Mouse (Mus musculus) adrenal gland, adult (tissue): Measurements from ENCODE around the gene Frs2.

ENCODE experiments used
- DNase-seq, 2 experiments: peaks; one replicate each; pipeline ENCODE4 v3.0.0; 2022 to 2023; ENCODE audit warnings: low spot score in 1 of 2; ENCODE audit not compliant: inconsistent age in 2 of 2

Gene Frs2

DNA sequence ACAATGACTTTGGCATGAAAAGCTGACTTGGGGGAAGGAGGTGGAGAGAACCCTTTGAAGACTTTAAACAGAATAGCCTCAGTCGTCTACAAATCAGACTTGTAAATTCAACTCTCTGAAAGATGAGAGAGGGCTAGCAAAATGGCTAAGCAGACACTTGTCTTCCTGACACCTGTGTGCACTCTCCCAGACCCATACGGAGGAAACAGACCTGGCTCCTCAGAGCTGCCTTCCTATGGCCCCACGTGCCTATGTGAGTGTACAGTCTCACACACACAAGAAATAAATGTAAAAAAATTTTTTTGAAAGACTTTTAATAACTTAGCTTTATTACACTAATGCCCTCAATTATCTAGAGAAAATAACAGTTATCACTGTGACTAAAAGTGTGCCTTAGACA is 41.6 kb downstream of the Frs2 start:
- DNase-seq, result no peak

DNA sequence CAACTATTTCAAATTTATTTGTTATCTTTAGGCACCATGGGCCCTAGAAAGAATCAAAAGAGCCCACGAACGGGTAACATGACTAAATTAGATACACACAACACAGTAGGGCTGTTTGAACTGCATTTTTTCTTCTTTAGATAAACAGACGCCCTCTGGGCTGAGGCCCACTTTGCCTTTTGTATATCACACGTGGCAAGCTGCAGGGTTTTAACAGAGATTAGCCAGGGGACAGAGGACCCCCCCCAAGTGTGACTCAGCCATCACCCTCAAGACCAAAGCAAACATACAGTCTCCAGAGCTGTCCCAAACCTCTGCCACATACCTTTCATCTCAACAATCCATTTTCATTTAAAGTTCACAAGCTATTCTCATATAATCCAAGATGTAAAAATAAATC is 42.1 kb downstream of the Frs2 start:
- no peak for DNase-seq

DNA sequence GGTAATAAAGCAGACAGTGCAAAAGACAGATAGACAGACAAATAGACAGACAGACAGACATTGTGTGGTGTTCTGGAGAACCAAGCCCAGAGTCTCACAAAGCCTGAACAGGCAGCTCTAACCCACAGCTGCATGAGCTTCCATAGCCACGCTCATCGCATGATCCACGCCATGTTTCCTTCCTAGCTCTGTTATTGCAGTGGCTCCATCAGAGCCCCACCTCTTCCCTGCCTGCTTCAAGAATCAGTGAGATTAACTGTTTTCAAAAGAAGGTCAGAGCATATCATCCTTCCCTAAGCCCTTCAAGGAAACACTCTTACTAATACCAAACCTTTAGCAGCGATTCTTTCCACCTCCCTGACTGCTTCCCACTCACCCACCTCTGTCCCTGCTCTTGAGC is 43.3 kb downstream of the Frs2 start:
- DNase-seq, result no peak

DNA sequence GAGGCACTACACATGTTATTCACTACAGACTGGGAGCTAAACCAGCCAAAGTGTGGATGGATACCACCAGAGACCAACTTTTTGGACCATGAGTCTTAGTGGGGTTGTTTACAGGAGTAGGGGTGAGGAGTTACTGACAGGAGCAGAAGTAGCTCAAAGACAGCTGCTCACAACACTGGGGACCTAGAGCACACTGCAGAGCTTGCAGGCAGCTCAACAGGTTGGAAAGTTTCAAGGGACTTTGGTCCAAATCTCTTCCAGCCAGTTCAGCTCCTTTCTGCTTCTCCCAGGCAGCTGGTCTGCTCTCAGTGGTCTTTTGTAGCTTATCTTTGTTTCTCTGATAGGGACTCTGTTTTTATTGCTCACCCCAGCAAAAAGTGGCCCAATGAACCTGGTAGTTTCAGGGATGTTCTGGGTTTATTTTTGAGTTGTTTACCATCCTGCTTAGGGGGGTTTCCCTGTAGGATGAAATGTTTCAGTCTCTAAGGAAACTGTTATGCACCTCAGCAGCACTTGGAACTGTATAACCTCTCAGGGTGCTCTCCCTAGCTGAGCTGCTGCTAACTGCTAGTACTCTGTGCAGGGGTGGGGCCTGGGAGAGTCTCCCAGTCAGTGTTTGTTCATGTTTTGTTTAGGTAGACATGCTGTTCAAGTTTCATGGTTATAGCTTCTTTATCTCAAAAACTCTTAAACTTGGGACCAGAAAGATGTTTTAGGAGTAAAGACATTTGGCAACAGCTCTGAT is 44.3 kb downstream of the Frs2 start:
- DNase-seq, result no peak

DNA sequence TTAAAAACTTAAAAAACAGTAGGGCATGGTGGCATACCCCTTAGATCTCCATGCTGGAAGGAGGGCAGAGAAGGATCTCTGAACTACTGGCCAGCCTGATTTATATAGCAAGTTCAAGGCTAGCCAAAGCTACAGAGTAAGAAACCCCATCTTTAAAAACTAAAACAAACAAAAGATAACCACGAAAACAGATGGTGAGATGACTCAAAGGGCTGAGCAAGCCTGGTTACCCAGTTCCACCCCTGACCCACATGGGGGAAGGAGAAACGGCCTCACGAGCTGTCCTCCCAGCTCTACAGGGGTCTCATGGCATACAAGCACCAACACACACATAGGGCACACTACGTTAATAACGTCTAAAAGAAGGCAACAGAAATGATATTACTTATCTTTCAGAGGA is 48.2 kb downstream of the Frs2 start:
- DNase-seq, result no peak

DNA sequence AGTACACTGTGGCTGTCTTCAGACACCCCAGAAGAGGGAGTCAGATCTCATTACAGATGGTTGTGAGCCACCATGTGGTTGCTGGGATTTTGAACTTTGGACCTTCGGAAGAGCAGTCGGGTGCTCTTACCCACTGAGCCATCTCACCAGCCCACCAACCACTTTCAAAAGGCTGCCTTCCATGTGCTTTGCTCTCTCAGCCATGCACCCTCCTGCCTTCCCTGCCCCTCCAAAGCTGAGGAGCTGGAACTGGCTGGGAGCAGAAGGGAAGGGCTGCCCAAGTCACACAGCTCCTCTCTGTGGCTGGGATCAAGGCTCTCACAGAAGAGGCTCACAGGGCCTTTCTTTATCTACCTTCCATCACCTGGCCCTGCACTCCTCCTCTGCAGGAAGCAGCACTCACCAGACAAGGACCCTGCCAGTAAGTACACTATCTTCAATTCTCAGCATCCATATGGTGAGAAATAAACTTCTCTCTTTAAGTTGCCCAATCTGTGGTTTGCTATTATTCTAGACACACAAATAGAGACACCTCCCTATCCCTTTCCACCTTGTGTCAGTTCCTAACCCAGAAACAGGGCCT is 51.1 kb downstream of the Frs2 start:
- DNase-seq, result no peak

DNA sequence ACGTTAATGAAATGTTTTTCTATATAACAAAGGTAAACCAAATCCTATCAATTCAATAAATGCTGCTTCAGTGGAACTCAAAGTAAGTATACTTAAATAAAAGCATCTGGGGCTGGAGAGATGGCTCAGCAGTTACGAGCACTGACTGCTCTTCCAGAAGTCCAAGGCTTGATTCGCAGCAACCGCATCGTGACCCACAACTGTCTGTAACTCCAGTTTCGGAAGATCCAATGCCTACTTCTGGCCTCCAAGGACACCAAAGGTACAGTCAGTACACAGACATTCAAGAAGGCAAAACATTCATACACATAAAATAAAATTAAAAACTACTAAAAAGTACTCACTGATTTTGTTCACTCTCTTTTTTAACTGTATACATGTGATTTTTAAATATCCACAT is 52.2 kb downstream of the Frs2 start:
- peak; percentile 45 to 67 for DNase-seq

DNA sequence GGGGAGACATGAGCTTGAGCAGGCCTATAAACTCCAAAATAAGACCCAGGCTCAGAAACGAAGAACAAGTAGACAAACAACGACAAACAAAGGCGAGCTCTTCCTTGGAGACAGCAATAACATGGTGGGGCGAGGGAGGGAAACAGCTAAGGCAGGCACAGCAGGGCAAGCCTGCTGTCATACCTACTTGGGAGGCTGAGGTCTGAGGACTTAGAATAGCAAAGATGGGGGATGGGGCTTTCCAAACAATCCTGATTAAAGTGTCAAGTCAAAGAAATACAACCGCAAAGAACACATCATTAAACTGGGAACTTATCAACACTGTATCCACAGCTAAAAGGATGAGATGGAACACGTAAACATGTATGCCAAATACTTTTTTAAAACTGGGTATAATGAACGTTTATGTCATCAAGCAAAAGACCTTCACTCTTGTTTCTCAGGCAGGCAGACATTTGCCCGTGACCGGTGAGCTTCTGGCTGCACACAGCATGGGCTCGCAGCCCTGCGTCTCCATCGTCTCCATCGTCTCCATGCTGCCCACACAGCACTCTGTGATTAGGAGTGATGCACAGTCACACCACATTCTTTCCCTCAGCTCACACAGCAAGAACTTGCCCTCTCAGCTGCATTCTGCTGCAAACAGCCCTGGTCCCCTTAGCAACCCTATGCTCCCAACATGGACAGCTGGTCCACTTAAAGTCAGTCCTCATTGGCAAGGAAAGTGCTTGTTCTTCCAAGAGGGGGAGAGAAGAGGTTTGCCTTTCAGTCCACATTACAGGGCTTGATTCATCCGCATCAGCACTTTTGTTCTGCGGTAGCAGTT is 53.6 kb downstream of the Frs2 start:
- no peak for DNase-seq

DNA sequence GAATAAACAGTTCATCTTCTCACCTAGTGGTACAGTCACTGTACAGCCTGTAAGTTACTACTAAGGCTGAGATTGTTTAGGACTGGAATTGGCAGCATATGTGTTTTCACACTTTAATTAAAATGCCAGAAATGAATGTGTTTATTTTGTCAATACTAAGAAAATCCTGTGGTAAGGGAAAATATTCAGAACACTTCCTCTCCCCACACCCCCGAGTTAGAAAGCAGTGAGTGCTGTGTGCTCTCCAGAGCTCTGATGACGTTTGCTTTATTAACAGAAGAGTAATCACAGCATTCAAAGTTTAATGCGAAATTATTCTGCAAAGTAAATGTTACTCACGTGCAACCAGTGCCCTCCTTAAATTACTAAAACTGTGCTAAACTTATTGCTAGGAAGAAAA is 58.7 kb downstream of the Frs2 start:
- no peak for DNase-seq

DNA sequence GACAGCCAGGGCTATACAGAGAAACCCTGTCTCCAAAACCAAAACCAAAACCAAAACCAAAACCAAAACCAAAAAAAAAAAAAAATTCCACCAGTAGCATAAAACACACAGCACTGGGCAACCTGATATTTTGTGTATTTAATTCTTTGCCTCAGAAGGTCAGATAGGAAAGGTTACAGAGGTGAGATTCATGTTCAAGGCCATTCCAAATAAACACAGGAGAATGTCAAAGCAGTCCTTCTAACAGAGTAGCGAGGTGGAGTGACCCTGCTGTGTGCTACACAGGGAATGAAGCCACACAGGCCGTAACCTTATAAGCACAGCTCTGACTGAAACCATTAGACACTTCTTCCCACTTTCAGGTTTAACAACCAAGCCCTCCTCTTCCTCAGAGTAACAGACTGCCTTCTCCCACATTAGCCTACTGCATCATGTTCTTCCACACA is 66.4 kb downstream of the Frs2 start:
- DNase-seq, result peak in 1 of 2 experiments; percentile 53

DNA sequence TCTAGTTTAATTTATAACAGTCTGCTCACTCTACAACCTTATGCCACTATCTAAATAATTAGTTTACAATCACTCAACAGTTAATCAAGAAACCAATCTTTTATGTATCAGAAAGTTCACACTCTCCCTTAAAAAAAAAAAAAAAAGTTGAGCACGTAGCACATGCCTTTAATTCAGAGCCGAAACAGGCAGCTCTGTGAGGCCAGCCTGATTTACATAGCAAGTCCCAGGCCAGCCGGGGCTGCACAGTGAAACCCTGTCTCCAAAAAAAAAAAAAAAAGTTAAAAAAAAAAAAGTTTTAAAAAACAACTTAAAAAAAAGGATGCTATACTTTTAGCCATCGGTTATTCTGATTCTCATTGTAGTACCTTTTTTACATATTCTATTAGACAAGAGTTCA is 67.0 kb downstream of the Frs2 start:
- no peak for DNase-seq

DNA sequence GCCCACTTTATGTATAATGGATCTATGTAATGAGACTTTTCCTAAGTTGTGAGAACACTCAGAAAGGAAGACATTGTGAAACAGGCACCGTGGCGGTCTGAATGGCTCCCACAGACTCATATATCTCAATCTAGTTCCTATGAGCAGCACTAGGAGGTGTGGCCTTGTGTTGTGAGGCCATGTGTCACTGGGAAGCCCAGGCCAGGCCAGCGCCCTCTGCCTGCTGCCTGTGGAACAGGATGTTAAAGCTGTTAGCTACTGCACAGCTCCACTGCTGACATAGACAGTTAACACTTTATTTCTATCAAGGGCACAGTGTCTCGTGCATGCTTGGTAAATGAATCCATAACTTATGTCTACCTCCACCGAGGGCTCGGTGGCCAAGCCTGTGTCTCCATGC is 70.0 kb downstream of the Frs2 start:
- DNase-seq, result peak; percentile 33 to 74

DNA sequence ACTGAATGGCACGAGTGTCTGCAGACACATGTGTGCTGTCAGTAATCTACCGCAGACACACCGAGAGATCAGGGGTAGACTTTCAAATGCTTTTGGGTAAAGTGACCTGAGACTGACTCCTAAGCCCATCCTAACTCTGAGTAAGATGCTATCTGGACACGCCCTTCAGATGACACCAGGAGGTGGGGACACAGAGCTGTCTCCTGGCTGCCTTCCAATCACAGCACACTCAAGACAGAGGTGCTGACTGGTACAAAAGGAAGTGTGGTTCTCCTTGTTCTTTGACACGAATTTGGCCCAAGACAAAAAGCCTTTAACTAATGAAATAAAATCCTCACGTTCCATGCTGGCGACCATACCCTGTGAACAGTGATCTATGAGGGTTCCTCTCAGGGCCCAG is 75.2 kb downstream of the Frs2 start:
- DNase-seq, result no peak

DNA sequence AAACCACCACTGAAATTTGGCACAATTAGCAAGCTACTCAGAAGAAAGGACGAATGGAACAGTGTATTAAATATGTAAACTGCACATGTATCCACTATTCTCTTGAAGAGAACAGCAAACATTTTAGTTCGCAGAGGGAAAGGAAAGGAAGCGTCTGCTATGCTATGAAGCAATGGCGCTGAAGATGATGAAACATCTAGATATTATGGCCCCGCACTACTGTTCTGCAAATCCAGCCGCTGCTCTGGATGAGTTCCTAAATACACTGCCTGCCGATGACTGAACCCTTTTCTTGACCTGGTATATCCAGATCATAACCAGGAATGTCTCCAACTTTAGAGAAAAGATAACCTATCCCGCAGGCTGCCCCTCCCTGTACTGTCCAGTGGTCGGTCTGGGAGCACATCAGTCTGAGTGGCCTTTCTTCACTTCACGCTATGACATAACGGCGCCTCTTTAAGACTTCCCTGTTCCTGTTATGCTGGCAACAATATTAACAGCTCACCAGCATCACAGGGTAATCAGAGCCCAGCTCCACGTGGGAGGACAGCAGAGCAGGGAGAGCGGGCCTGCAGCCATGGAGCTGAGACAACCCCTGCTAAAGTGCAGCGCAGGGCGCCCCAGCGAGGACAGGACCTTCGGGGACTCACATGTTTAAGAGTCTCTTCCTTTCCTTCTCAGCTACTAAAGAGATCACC is 76.0 kb downstream of the Frs2 start:
- DNase-seq, result no peak

DNA sequence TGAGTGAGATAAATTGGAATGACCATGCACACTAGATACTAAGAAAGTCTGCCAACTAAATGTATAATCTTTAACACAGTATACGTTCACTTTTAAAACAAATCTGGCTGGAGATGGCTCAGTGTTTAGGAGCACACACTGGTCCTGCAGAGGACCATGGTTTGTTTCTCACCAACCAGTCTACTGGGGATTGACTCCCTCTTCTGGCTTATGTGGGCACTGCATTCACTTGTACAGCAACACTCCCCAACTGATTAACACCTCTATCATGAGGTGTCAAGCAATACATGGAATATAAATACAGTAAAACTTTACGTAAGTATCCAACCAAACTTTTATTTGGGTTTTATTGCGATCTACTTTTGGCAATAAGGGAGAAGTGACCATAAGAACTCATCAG is 79.2 kb downstream of the Frs2 start:
- DNase-seq, result no peak

DNA sequence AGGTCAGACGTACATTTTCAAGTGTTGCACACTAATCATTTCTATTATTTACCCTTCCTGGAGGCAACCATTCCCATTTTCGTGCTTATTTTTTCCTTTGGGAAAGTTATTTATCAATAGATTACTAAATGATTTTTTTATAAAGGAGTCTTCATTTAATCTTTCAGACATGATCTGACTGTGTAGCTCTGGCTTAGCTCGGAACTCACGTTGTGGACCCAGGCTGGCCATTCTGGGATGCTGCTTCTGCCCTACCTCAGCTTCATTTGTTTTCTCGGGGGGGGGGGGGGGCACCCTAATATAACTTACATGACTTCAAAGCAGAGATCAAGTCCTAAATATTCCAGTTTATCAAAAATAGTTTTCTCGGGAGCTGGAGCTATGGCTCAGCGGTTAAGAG is 84.3 kb downstream of the Frs2 start:
- no peak for DNase-seq

DNA sequence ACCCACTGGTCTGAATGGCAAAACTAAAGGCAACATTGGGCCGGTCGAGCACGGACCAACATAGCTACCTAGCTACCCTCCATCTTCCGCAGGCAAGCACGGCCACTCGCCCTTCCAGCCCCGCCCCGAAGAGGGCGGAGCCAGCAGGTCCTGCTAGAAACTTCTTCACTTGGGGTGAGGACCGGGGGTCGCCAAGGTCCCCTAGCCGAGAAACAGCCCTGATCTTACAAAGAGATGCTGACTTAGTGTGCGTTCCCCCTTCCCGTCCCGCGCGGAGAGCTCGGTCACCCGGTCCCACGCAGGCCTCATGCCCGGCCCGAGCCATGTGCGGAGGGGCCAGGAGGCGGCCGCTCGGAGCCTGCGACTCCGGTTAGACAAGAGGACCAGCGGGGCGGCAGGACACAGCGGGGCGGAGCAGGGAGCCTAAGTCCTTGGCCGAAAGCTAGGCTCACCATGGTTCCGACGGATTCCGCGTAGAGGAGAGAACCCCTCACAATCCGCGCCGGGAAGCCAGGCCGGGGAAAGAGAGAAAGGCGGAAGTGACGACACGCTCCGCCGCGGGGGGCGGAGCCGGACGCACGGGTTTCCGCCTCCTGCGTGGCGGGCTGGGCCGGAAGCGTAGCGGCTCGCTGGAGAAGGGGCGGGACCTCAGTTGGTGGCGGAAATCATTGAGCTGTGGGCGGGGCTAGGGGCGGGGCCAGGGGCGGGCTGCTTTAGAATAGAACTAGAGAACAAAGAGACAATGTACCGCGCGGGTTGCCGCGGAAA is 84.9 kb downstream of the Frs2 start, which contains the start of gene Cct2:
TSS of gene Cct2 (minus strand) at position 561 of the 768 bp plus-strand sequence.
- peak; percentile 92 to 96 for DNase-seq

DNA sequence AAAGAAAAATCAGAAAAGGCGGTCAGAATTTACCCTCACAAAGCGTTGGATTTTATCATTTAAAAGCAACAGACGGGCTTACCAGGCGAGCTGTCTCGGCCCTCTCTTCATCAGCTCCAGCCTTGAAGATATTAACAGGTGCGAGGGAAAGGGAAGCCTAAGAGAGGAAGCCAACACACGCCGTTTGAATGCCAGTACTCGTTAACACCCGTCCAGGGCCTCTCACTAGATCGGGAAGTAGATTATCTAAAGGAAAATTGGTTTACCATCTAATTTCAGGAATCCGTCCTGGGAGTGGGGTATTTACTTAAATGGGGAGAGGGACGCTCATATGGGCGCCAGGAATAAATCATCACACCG is 85.5 kb downstream of the Frs2 start:
- DNase-seq, result no peak

DNA sequence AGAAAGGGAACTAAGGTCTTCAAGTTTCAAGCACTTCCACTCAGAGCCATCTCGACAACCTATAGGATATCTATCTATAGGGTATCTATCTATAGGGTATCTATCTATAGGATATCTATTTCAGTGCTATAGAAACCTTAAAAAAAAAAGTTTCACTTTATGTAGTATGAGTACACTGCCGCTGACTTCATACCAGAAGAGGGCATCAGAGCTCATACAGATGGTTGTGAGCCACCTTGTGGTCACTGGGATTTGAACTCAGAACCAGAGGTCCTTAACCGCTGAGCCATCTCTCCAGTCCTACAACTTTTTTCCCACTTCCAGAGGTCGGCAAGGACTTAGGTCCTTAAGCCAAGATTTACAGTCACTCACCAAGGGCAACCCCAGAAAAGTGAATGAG is 92.7 kb downstream of the Frs2 start:
- DNase-seq, result no peak

DNA sequence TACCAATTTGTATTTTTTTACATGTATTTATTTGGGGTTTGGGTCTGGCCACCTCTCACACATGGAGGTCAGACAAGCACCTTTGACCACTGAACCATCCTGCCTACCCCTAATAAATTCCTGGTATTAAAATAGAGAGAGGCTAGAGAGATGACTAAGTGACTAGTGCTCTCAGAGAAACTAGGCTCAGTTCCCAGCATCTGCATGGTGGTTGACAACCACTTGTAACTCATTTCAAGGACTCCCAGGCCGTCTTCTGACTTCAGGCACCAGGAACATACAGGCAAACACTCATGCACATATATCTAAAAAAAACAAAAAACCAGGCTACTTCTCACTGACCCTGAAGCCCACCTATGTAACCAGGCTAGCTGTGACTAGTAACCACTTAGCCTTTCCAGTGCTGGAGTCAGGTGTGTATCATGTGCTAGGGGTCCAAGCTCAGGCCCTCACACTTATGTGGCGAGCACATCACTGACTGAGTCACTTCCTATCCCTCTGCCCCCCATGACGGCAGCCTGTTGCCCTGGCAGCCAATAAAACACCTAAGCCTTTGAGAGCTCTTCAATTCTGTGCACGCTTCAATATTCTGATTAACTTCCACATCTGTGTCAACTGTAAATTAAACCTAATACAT is 98.3 kb downstream of the Frs2 start:
- peak; percentile 57 to 76 for DNase-seq
